Mouse (Mus musculus): ENCODE data around the gene Magoh. TPM values are rescaled to one million over a fixed set of nuclear protein-coding genes. Genes with fewer than 3 reads are reported as not detected.

The Magoh gene
- total RNA-seq (2021) = 10 to 100 TPM; 43.9 to 46.4 TPM

- intact Hi-C loops (cut with DNase I) = no loop called here
- peak; percentile 97 to 98 for DNase-seq (ENCODE audit: extremely low spot score in 1 of 2, low spot score in 2 of 2)
These were observed at the start of gene Magoh for GRCm38 (mm10) chr4:107879254-107880050. Gene Magoh, plus strand, starts transcription at chr4:107879755.

- no peak for DNase-seq (ENCODE audit: extremely low spot score in 1 of 2, low spot score in 2 of 2)
- intact Hi-C loops (cut with DNase I) = no loop called here
These were observed 49.4 kb upstream of the Magoh start for GRCm38 (mm10) chr4:107830189-107830588.

- intact Hi-C loops (cut with DNase I) = no loop called here
- no peak for DNase-seq (ENCODE audit: extremely low spot score in 1 of 2, low spot score in 2 of 2)
These were observed 48.7 kb upstream of the Magoh start for GRCm38 (mm10) chr4:107830821-107831221.

GRCm38 (mm10) chr4:107831678-107832077 is 47.9 kb upstream of the Magoh start:
- intact Hi-C loops (cut with DNase I) = no loop called here
- no peak for DNase-seq (ENCODE audit: extremely low spot score in 1 of 2, low spot score in 2 of 2)

- no peak for DNase-seq (ENCODE audit: extremely low spot score in 1 of 2, low spot score in 2 of 2)
- intact Hi-C loops (cut with DNase I) = no loop called here
These were observed 46.0 kb upstream of the Magoh start for GRCm38 (mm10) chr4:107833525-107833924.

- DNase-seq (ENCODE audit: extremely low spot score in 1 of 2, low spot score in 2 of 2) = no peak
- intact Hi-C loops (cut with DNase I) = no loop called here
These were observed 44.8 kb upstream of the Magoh start for GRCm38 (mm10) chr4:107834643-107835314.

GRCm38 (mm10) chr4:107835508-107835909 is 44.0 kb upstream of the Magoh start:
- no peak for DNase-seq (ENCODE audit: extremely low spot score in 1 of 2, low spot score in 2 of 2)
- intact Hi-C loops (cut with DNase I) = no loop called here

- intact Hi-C loops (cut with DNase I) = no loop called here
- DNase-seq (ENCODE audit: extremely low spot score in 1 of 2, low spot score in 2 of 2) = peak; percentile 71 to 85
These were observed 42.8 kb upstream of the Magoh start for GRCm38 (mm10) chr4:107836758-107837157.

- intact Hi-C loops (cut with DNase I) = no loop called here
- DNase-seq (ENCODE audit: extremely low spot score in 1 of 2, low spot score in 2 of 2) = no peak
These were observed 41.6 kb upstream of the Magoh start for GRCm38 (mm10) chr4:107837910-107838309.

GRCm38 (mm10) chr4:107843687-107844086 is 35.9 kb upstream of the Magoh start:
- intact Hi-C loops (cut with DNase I) = no loop called here
- no peak for DNase-seq (ENCODE audit: extremely low spot score in 1 of 2, low spot score in 2 of 2)

GRCm38 (mm10) chr4:107844971-107845370 is 34.6 kb upstream of the Magoh start:
- intact Hi-C loops (cut with DNase I) = loop anchor here (1.0 kb wide), 1 partner anchor 107 kb away; no protein-coding TSS in a partner anchor
- peak; percentile 72 to 76 for DNase-seq (ENCODE audit: extremely low spot score in 1 of 2, low spot score in 2 of 2)

GRCm38 (mm10) chr4:107846795-107847194 is 32.8 kb upstream of the Magoh start:
- no peak for DNase-seq (ENCODE audit: extremely low spot score in 1 of 2, low spot score in 2 of 2)
- intact Hi-C loops (cut with DNase I) = no loop called here

- intact Hi-C loops (cut with DNase I) = no loop called here
These were observed 31.0 kb upstream of the Magoh start for GRCm38 (mm10) chr4:107848546-107848945.

GRCm38 (mm10) chr4:107849621-107850020 is 29.9 kb upstream of the Magoh start:
- intact Hi-C loops (cut with DNase I) = no loop called here
- DNase-seq (ENCODE audit: extremely low spot score in 1 of 2, low spot score in 2 of 2) = no peak

More at GRCm38 (mm10) chr4:107848546-107848945, 31.0 kb upstream of the Magoh start:
- DNase-seq (ENCODE audit: extremely low spot score in 1 of 2, low spot score in 2 of 2) = no peak

GRCm38 (mm10) chr4:107850091-107850490 is 29.5 kb upstream of the Magoh start:
- intact Hi-C loops (cut with DNase I) = no loop called here

GRCm38 (mm10) chr4:107853333-107853732 is 26.2 kb upstream of the Magoh start:
- intact Hi-C loops (cut with DNase I) = no loop called here
- no peak for DNase-seq (ENCODE audit: extremely low spot score in 1 of 2, low spot score in 2 of 2)

More at GRCm38 (mm10) chr4:107850091-107850490, 29.5 kb upstream of the Magoh start:
- DNase-seq (ENCODE audit: extremely low spot score in 1 of 2, low spot score in 2 of 2) = peak in 1 of 2 experiments; percentile 15

- no peak for DNase-seq (ENCODE audit: extremely low spot score in 1 of 2, low spot score in 2 of 2)
- intact Hi-C loops (cut with DNase I) = no loop called here
These were observed 25.7 kb upstream of the Magoh start for GRCm38 (mm10) chr4:107853836-107854235.

- intact Hi-C loops (cut with DNase I) = no loop called here
- peak in 1 of 2 experiments; percentile 26 for DNase-seq (ENCODE audit: extremely low spot score in 1 of 2, low spot score in 2 of 2)
These were observed 22.4 kb upstream of the Magoh start for GRCm38 (mm10) chr4:107856958-107857686.

GRCm38 (mm10) chr4:107858995-107859394 is 20.6 kb upstream of the Magoh start:
- DNase-seq (ENCODE audit: extremely low spot score in 1 of 2, low spot score in 2 of 2) = no peak
- intact Hi-C loops (cut with DNase I) = no loop called here
